Mouse (Mus musculus) lung, postnatal 0 days (tissue): Measurements from ENCODE around the gene Fam174a. TPM values are rescaled to one million over a fixed set of nuclear protein-coding genes. Genes with fewer than 3 reads are reported as not detected.

Experiments
- ATAC-seq: fragments of 200-750 bp; cut with Nextera tagmentation; 2 replicates; pipeline ENCODE4 v1.8.0; 2017; ENCODE audit warnings: moderate library complexity
- DNase-seq: peaks from one replicate; pipeline ENCODE4 v3.0.0-alpha.2; 2016; ENCODE audit warnings: low spot score
- H3K27ac ChIP-seq: fragments of 300-500 bp; sonication (generic); 2 replicates; pipeline ENCODE4 v1.5.1; 2014; ENCODE audit warnings: antibody characterized with exemption, mild to moderate bottlenecking, low read length, mixed read lengths
- H3K27me3 ChIP-seq: fragments of 300-500 bp; sonication (generic); replicated peaks from 2 replicates; pipeline ENCODE4 v1.6.1; 2014; ENCODE audit warnings: low read length, mixed read lengths; ENCODE audit not compliant: insufficient read depth
- H3K36me3 ChIP-seq: fragments of 300-500 bp; sonication (generic); 2 replicates; pipeline ENCODE4 v1.6.1; 2014; ENCODE audit warnings: low read length, mixed read lengths; ENCODE audit not compliant: insufficient read depth
- H3K4me1 ChIP-seq: fragments of 300-500 bp; sonication (generic); 2 replicates; pipeline ENCODE4 v1.6.1; 2014; ENCODE audit warnings: antibody characterized with exemption, low read depth, low read length, mixed read lengths; ENCODE audit not compliant: insufficient read depth
- H3K4me2 ChIP-seq: fragments of 300-500 bp; sonication (generic); replicated peaks from 2 replicates; pipeline ENCODE4 v1.6.1; 2014; ENCODE audit warnings: low read depth, mild to moderate bottlenecking, low read length, moderate library complexity, mixed read lengths
- H3K4me3 ChIP-seq: fragments of 300-500 bp; sonication (generic); 2 replicates; pipeline ENCODE4 v1.5.1; 2014; ENCODE audit warnings: low read depth, low read length
- H3K9ac ChIP-seq: fragments of 300-500 bp; sonication (generic); replicated peaks from 2 replicates; pipeline ENCODE4 v1.6.1; 2014; ENCODE audit warnings: low read depth, mild to moderate bottlenecking
- H3K9me3 ChIP-seq: fragments of 300-500 bp; sonication (generic); 2 replicates; pipeline ENCODE4 v1.6.1; 2016; ENCODE audit warnings: low read length, mixed read lengths
- CTCF ChIP-seq: IDR thresholded peaks from 2 replicates; pipeline ENCODE4 v1.5.1; 2016; ENCODE audit warnings: antibody characterized with exemption, mild to moderate bottlenecking
- EP300 ChIP-seq: IDR thresholded peaks from 2 replicates; pipeline ENCODE4 v1.6.1; 2016; ENCODE audit warnings: antibody characterized with exemption, mild to moderate bottlenecking, control low read depth
- WGBS: fragments of 180-500 bp; shearing (Covaris S2); extraction: QIAGEN DNeasy Blood & Tissue Kit; methylation state at CpG from one replicate; pipeline ENCODE4 v1.1.7; 2014; 5-methylcytosine and 5-hydroxymethylcytosine counted together
- polyA plus RNA-seq: library from polyadenylated mRNA; unstranded; fragments of >200 nt; fragmentation: Nextera tagmentation; extraction: Ambion mirVana; gene quantifications from 2 replicates; pipeline ENCODE4 v1.2.1, GENCODE M21; 2015

Fam174a gene
- polyA plus RNA-seq, 1 experiment from 2014 or later: 65.8 TPM

DNA sequence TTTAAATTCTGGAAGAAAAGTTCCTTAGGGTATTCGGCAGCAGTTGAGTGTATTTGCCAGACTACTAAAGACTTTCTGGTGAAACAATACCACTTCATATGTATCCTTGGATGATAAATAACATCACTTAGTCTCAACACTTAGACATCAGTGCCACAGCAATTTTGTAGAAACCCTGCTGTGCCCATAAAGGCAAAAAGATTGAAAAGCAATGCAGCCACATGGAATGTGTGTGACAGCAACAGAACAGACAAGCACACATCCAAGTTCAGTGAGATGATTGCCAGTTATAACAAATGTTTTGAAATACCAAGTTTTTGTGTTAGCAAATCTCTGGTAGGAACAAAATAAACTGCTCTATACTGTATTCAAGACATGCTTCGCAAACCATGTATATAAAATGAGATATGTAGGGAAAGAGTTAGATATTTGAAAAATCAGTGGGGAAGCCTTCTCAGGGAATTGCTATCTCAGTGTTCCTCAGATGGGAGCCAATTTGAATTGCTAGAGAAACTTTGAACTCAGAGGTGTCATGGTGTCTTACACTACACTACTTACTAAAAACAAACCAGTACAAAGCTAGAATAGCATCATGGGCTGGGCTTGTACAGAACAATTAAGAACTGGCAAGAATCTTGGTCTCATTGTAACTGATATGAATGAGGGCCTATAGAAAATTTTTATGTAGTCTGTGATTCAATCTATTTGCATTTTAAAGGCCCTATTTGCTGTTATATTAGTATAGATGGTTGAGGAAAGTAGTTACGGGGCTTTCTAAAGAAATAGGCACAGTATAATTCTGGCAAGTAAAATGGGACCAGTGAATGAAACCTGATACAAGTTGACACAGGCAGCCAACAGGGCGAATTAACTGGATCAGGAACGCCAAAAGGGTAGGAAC lies 30.4 kb downstream of the Fam174a start:
- H3K4me3 ChIP-seq: no peak overlapping the region
- H3K27ac ChIP-seq: no peak overlapping the region
- DNase-seq: no peak
- ATAC-seq: no peak
- no peaks in the 10 kb centered on the region for H3K36me3 ChIP-seq
- H3K9me3 ChIP-seq: no peaks in the 10 kb centered on the region
- no peak overlapping the region for H3K9ac ChIP-seq
- H3K4me1 ChIP-seq: no peaks in the 10 kb centered on the region
- no peak overlapping the region for H3K4me2 ChIP-seq
- no peak for TF ChIP-seq EP300
- WGBS: 81% methylated on average over 5 of the region's 5 CpGs
- H3K27me3 ChIP-seq: no peaks in the 10 kb centered on the region

- Histone ChIP-seq H3K4me3 (no peak overlapping the region), H3K27me3 (no peaks in the 10 kb centered on the region), H3K4me1 (no peaks in the 10 kb centered on the region), H3K4me2 (no peak overlapping the region), H3K27ac (no peak overlapping the region), H3K36me3 (no peaks in the 10 kb centered on the region), H3K9ac (no peak overlapping the region), H3K9me3 (no peaks in the 10 kb centered on the region)
- 74% methylated on average over 1 of the region's 1 CpGs for WGBS
- DNase-seq (no peak), ATAC-seq (no peak)
- TF ChIP-seq EP300: no peak
- no peak for TF ChIP-seq CTCF
Observed at GRCm38 (mm10) chr1:95354146-95354545, 40.7 kb downstream of the Fam174a start.

DNA sequence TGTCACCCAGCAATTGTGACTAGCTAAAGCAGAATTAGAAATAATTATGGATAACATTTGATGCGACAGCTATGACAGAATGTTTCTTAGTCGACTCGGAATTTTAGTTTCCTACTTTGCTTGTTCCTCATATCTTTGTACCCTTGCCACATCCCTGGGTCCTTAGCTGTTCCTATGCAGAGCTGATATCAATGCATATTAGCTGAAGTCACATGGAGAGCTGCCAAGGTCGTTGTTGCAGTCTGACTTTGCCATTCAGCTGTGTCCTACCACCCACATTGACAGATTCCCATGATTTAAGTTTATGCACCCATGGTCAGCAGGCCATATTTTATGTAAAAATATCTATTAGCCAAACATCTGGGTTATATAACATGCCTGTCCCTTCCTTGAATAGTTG lies 43.5 kb downstream of the Fam174a start:
- TF ChIP-seq EP300 (no peak), CTCF (no peak)
- ATAC-seq: no peak

GRCm38 (mm10) chr1:95363692-95364091 lies 50.3 kb downstream of the Fam174a start:
- no peak overlapping the region for H3K4me3 ChIP-seq
- no peak overlapping the region for H3K27ac ChIP-seq
- no peaks in the 10 kb centered on the region for H3K27me3 ChIP-seq
- DNase-seq (no peak), ATAC-seq (no peak)
- no peak overlapping the region for H3K4me2 ChIP-seq
- no peaks in the 10 kb centered on the region for H3K36me3 ChIP-seq
- no peaks in the 10 kb centered on the region for H3K9me3 ChIP-seq
- no peaks in the 10 kb centered on the region for H3K4me1 ChIP-seq
- TF ChIP-seq CTCF (no peak), EP300 (no peak)
- 76% methylated on average over 2 of the region's 2 CpGs for WGBS
- H3K9ac ChIP-seq: no peak overlapping the region

More for the DNA sequence above, 43.5 kb downstream of the Fam174a start:
- no peak overlapping the region for H3K9ac ChIP-seq
- no peaks in the 10 kb centered on the region for H3K9me3 ChIP-seq
- no peak overlapping the region for H3K27ac ChIP-seq
- no peaks in the 10 kb centered on the region for H3K36me3 ChIP-seq
- no peaks in the 10 kb centered on the region for H3K4me1 ChIP-seq
- no peaks in the 10 kb centered on the region for H3K27me3 ChIP-seq
- no peak overlapping the region for H3K4me2 ChIP-seq
- H3K4me3 ChIP-seq: no peak overlapping the region
- WGBS: 48% methylated on average over 4 of the region's 4 CpGs
- DNase-seq: no peak

GRCm38 (mm10) chr1:95366616-95367373 lies 53.4 kb downstream of the Fam174a start:
- TF ChIP-seq EP300: no peak
- 67% methylated on average over 4 of the region's 4 CpGs for WGBS
- Histone ChIP-seq H3K9ac (no peak overlapping the region), H3K4me2 (no peak overlapping the region), H3K9me3 (no peaks in the 10 kb centered on the region), H3K27ac (no peak overlapping the region), H3K4me1 (no peaks in the 10 kb centered on the region), H3K27me3 (no peaks in the 10 kb centered on the region), H3K4me3 (no peak overlapping the region), H3K36me3 (no peaks in the 10 kb centered on the region)
- no peak for DNase-seq
- ATAC-seq: no peak

DNA sequence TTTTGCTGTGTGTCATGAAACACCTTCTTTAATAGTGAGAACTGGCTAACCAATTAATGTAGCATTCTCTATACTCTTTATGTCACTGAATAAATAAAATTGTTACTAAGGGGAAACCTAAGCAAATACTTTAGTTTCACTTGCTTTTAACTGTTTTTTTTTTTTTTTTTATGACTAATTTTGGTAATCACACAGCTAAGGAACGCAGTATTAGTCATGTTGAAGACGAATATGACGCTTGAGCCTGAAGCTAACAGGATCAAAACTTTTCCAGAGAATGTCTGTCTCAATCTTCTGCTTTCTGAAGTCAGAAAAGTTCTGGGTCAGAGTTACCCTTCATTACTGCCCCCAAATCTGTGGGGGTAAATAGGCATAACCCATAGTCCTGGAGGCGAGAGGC lies 54.3 kb downstream of the Fam174a start:
- WGBS: 91% methylated on average over 4 of the region's 4 CpGs
- H3K4me2 ChIP-seq: no peak overlapping the region
- no peak overlapping the region for H3K9ac ChIP-seq
- H3K4me1 ChIP-seq: no peaks in the 10 kb centered on the region
- no peaks in the 10 kb centered on the region for H3K9me3 ChIP-seq
- ATAC-seq (no peak), DNase-seq (no peak)
- no peak overlapping the region for H3K27ac ChIP-seq
- no peaks in the 10 kb centered on the region for H3K36me3 ChIP-seq
- no peak overlapping the region for H3K4me3 ChIP-seq
- H3K27me3 ChIP-seq: no peaks in the 10 kb centered on the region
- TF ChIP-seq EP300 (no peak), CTCF (no peak)
